Mouse (Mus musculus): ENCODE data around the gene Jmjd4.

- no peak for TF ChIP-seq CTCF (IDR thresholded peaks at IDR 0.05; ENCODE audit: low read depth)
- no peak for TF ChIP-seq EP300 (optimal IDR thresholded peaks at IDR 0.05)
Measured at GRCm38 (mm10) chr11:59418708-59419107, 31.1 kb upstream of the Jmjd4 start.
